Mouse (Mus musculus) heart, embryonic 12.5 days (tissue): ENCODE results near the gene Scrg1. TPM values are rescaled to one million over a fixed set of nuclear protein-coding genes. Genes with fewer than 3 reads are reported as not detected.

ENCODE experiments used
- ATAC-seq: fragments of 200-750 bp; cut with Nextera tagmentation; 2 replicates; pipeline ENCODE4 v1.8.0; 2017; ENCODE audit warnings: moderate TSS enrichment, moderate library complexity; ENCODE audit not compliant: insufficient number of reproducible peaks, low FRiP score
- H3K27ac ChIP-seq: fragments of 300-500 bp; sonication (generic); 2 replicates; pipeline ENCODE4 v1.5.1; 2016; ENCODE audit warnings: mild to moderate bottlenecking, moderate library complexity; ENCODE audit not compliant: poor library complexity, severe bottlenecking
- H3K27me3 ChIP-seq: fragments of 300-500 bp; sonication (generic); replicated peaks from 2 replicates; pipeline ENCODE4 v1.6.1; 2016; ENCODE audit warnings: mild to moderate bottlenecking, moderate library complexity
- H3K36me3 ChIP-seq: fragments of 300-500 bp; sonication (generic); 2 replicates; pipeline ENCODE4 v1.6.1; 2016; ENCODE audit warnings: mild to moderate bottlenecking, moderate library complexity
- H3K4me1 ChIP-seq: fragments of 300-500 bp; sonication (generic); replicated peaks from 2 replicates; pipeline ENCODE4 v1.6.1; 2016; ENCODE audit warnings: mild to moderate bottlenecking
- H3K4me2 ChIP-seq: fragments of 300-500 bp; sonication (generic); 2 replicates; pipeline ENCODE4 v1.6.1; 2016; ENCODE audit warnings: mild to moderate bottlenecking, moderate library complexity
- H3K4me3 ChIP-seq: fragments of 300-500 bp; sonication (generic); 2 replicates; pipeline ENCODE4 v1.5.1; 2016; ENCODE audit warnings: mild to moderate bottlenecking
- H3K9ac ChIP-seq: fragments of 300-500 bp; sonication (generic); 2 replicates; pipeline ENCODE4 v1.6.1; 2016; ENCODE audit warnings: mild to moderate bottlenecking, moderate library complexity
- H3K9me3 ChIP-seq: fragments of 300-500 bp; sonication (generic); replicated peaks from 2 replicates; pipeline ENCODE4 v1.6.1; 2016; ENCODE audit warnings: mild to moderate bottlenecking, moderate library complexity
- WGBS: fragments of 180-500 bp; shearing (Covaris S2); methylation state at CpG from one replicate; pipeline ENCODE4 v1.1.7; 2016; 5-methylcytosine and 5-hydroxymethylcytosine counted together
- polyA plus RNA-seq: library from polyadenylated mRNA; unstranded; fragments of >200 nt; fragmentation: Nextera tagmentation; extraction: Ambion mirVana; gene quantifications from 2 replicates; pipeline ENCODE4 v1.2.1, GENCODE M21; 2016

The Scrg1 gene
- 0.58 and 1.6 TPM in 2 replicates for polyA plus RNA-seq

DNA sequence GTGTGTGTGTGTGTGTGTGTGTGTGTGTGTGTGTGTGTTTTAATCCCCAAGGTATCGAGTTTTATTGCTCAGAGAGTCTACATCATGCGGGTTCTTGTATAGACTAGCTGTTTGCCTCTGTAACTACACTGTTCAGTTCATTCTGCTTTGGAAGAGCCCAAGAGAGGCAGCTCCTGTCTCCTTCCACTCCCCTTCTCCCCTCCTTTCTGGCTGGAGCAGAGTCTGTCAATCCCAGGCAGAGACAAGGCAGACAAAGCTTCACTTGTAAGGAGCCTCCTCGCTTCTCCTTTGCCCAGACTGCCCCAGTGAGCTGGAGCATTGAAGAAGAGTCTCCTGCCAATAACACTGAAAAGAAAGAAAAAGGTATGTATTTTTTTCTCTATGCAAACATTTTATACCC, at the start of gene Scrg1:
Scrg1 (plus strand) TSS at position 159 of the 400 bp plus-strand sequence.
- 0 out of 2 replicates have a peak within 1 kb of the TSS, but pooled peaks have one; percentile 9 for H3K27ac ChIP-seq
- ATAC-seq, result no peak
- peak within 1 kb of the TSS; percentile 22; the same call in 1 of the 2 replicates for H3K4me2 ChIP-seq
- H3K36me3 ChIP-seq, result no peaks in the 10 kb centered on the region
- H3K4me3 ChIP-seq, result no peak within 1 kb of the TSS
- no peaks in the 10 kb centered on the region for H3K9me3 ChIP-seq
- H3K4me1 ChIP-seq, result 0 out of 2 replicates have a peak, but pooled peaks cover 3% of the 10 kb centered on the region
- H3K27me3 ChIP-seq, result no peaks in the 10 kb centered on the region
- 83% methylated on average over 3 of the region's 3 CpGs for WGBS
- no peak within 1 kb of the TSS for H3K9ac ChIP-seq

DNA sequence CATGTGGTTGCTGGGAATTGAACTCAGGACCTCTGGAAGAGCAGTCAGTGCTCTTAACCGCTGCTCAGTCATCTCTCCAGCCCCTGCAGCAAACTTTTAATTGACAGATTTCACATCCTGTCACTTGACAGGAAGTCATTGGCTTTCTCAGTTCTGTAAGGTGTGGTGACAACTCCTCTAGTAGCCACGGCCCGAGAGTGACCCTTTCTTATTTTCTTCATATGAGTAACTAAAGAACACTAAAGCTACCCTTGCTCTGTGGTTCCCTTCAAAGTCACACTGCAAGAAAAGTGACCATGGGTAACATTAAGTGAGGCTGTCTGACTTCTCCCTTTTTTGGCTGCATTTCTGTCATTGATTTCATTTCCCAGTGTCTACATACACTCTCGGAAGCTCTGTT, 49.4 kb upstream of the Scrg1 start:
- ATAC-seq, result no peak
- no peak overlapping the region for H3K4me2 ChIP-seq
- peaks cover 25% of the 10 kb centered on the region for H3K4me1 ChIP-seq
- H3K27ac ChIP-seq, result no peak overlapping the region
- H3K4me3 ChIP-seq, result no peak overlapping the region
- WGBS, result 76% methylated on average over 4 of the region's 4 CpGs
- peaks cover 7% of the 10 kb centered on the region; the same call in 1 of the 2 replicates for H3K27me3 ChIP-seq
- no peaks in the 10 kb centered on the region for H3K36me3 ChIP-seq
- no peak overlapping the region for H3K9ac ChIP-seq
- no peaks in the 10 kb centered on the region for H3K9me3 ChIP-seq

DNA sequence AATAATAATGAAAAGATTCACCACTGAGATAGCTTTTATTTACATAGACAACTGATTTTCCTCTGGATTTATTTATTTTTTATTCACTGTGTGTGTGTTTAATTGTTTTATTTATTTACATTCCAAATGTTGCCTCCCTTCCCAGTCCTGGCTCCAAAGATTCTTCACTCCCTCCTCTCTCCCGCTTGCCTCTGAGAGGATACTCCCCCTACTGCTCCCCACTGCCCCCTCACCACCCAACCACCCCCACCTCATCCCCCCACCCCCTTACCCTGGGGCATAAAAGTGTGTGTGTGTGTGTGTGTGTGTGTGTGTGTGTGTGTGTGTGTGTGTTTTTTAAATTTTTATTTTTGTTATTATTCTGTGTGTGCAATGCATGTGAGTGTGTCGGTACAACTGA, 46.4 kb upstream of the Scrg1 start:
- H3K27me3 ChIP-seq, result peaks cover 7% of the 10 kb centered on the region; the same call in 1 of the 2 replicates
- H3K4me1 ChIP-seq, result peaks cover 8% of the 10 kb centered on the region
- ATAC-seq, result no peak
- H3K9ac ChIP-seq, result no peak overlapping the region
- no peak overlapping the region for H3K4me2 ChIP-seq
- no peak overlapping the region for H3K4me3 ChIP-seq
- no peaks in the 10 kb centered on the region for H3K9me3 ChIP-seq
- no peak overlapping the region for H3K27ac ChIP-seq
- no peaks in the 10 kb centered on the region for H3K36me3 ChIP-seq
- WGBS, result 67% methylated on average over 2 of the region's 2 CpGs

DNA sequence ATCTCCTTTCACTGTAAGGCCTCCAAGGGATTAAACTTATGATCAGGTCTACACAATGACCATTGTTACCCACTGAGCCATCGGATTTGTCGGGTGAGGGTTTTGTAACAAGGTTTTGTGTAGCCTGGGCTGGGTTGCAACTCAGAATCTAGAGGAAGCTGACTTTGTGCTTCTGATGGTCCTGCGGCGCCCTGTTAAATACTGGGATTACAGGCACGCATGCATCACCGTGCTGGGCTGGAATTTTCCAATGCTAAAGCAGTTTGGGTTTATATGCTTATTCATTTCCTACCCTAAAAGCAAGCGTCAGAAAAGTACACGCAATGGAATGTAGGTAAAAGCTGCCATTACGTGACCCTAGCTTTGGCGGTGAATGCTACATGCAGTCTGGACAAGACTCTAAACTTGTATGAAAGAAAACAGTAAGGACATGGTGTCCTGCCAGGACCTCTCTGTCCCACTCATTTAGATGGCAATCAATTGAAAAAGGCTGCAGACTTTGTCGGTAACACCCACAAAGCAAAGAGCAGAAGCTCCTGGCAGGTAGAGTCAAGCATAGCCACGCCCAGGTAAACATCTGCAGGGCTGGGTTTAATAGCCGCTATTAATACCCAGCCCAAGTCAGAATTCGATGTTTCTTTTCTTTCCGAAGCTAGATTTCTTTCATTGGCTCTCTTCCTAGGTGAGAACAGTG, 45.8 kb upstream of the Scrg1 start:
- WGBS, result 42% methylated on average over 15 of the region's 15 CpGs
- Histone ChIP-seq H3K4me1 (peaks cover 8% of the 10 kb centered on the region), H3K4me2 (peak overlapping the region; percentile 59), H3K4me3 (peak overlapping the region; percentile 17), H3K9me3 (no peaks in the 10 kb centered on the region), H3K27me3 (peaks cover 7% of the 10 kb centered on the region; the same call in 1 of the 2 replicates), H3K9ac (0 out of 2 replicates have a peak overlapping the region, but pooled peaks have one; percentile 6), H3K36me3 (no peaks in the 10 kb centered on the region), H3K27ac (no peak overlapping the region)
- no peak for ATAC-seq

DNA sequence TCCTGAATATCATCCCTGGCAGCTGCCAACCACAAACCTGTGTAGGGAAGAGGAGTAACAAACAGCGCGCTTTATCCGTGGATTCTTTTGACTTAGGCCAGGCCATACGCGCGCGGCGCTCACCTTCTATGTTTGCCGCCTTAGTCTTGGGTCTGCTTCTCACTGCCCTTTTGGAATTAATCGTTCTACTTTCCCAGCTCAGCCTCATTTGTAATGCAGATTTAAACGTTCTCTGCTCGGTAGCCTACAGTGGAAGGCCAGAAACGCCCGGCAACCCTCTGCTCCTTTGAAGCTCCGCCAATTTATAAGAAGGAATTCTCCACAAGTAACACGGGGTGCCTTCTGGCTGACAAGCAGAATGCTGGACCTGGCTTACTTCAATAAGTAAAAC, 45.3 kb upstream of the Scrg1 start:
- no peaks in the 10 kb centered on the region for H3K36me3 ChIP-seq
- no peak overlapping the region for H3K27ac ChIP-seq
- peaks cover 7% of the 10 kb centered on the region; the same call in 1 of the 2 replicates for H3K27me3 ChIP-seq
- 16% methylated on average over 16 of the region's 16 CpGs for WGBS
- peaks cover 8% of the 10 kb centered on the region for H3K4me1 ChIP-seq
- 0 out of 2 replicates have a peak overlapping the region, but pooled peaks have one; percentile 6 for H3K9ac ChIP-seq
- no peaks in the 10 kb centered on the region for H3K9me3 ChIP-seq
- H3K4me2 ChIP-seq, result peak overlapping the region; percentile 59
- ATAC-seq, result no peak
- peak overlapping the region; percentile 17 for H3K4me3 ChIP-seq

DNA sequence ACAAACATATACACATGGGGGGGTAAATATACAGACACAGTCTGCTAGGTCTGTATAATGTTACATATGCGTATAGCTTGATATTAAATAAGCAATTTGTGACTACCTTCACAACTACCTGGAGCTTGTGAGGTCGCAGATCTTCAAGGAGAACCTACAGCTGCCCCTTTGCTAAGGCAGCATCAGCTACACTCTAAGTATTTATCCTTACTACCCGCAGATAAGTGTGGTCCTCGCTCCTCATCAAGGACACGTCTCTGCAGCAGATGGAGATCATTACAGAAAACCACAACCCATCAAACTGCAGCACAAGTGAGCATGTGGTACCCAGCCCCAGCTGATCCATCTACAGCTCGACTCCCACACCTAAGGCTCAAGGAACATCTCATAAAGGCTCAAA, 44.4 kb upstream of the Scrg1 start:
- peaks cover 8% of the 10 kb centered on the region for H3K4me1 ChIP-seq
- no peaks in the 10 kb centered on the region for H3K9me3 ChIP-seq
- no peak overlapping the region for H3K4me2 ChIP-seq
- no peak overlapping the region for H3K9ac ChIP-seq
- H3K27me3 ChIP-seq, result peaks cover 7% of the 10 kb centered on the region; the same call in 1 of the 2 replicates
- no peak overlapping the region for H3K4me3 ChIP-seq
- 76% methylated on average over 6 of the region's 6 CpGs for WGBS
- H3K36me3 ChIP-seq, result no peaks in the 10 kb centered on the region
- ATAC-seq, result no peak
- no peak overlapping the region for H3K27ac ChIP-seq

DNA sequence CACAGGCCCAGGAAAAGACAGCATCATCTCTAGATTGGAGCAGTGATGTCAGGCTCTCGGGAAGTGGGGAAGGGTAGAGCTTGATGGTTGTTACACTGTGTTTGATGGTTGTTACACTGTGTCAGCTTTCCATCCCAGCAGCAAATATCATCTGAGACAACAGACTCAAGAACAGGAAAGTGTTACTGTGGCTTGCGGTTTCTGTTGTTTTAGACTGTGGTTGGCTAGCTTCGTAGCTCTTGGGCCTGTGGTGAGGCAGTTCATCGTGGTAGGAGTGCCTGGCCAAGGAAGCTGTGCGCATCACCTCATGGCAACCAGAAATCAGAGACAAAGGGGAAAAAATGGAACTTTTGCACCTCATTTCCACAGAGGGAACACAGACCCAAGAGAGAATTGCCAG, 38.9 kb upstream of the Scrg1 start:
- Histone ChIP-seq H3K9ac (no peak overlapping the region), H3K4me2 (no peak overlapping the region), H3K9me3 (peaks cover 4% of the 10 kb centered on the region; the same call in 1 of the 2 replicates), H3K4me1 (peaks cover 11% of the 10 kb centered on the region; the same call in 1 of the 2 replicates), H3K4me3 (no peak overlapping the region), H3K27me3 (no peaks in the 10 kb centered on the region), H3K36me3 (no peaks in the 10 kb centered on the region), H3K27ac (no peak overlapping the region)
- WGBS, result 88% methylated on average over 5 of the region's 5 CpGs
- no peak for ATAC-seq

DNA sequence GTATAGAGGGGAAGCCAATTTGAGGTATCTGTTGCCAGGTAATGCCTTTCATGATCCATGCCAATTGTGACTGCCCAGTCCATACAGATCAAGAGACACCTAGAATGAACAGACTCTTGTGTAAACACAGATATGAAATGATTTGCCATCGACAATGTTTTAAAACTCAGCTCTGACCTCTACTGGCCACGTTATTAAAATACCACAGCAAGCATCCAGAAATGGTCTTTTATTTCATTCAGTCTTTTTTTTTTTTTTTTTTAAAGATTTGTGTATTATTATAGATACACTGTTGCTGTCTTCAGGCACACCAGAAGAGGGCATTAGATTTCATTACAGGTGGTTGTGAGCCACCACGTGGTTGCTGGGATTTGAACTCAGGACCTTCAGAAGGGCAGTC, 29.6 kb upstream of the Scrg1 start:
- Histone ChIP-seq H3K27me3 (no peaks in the 10 kb centered on the region), H3K4me1 (peaks cover 1% of the 10 kb centered on the region; the same call in 1 of the 2 replicates), H3K9me3 (no peaks in the 10 kb centered on the region), H3K4me2 (no peak overlapping the region), H3K9ac (no peak overlapping the region), H3K36me3 (no peaks in the 10 kb centered on the region), H3K4me3 (no peak overlapping the region), H3K27ac (no peak overlapping the region)
- no peak for ATAC-seq
- WGBS, result 12% methylated on average over 3 of the region's 3 CpGs

DNA sequence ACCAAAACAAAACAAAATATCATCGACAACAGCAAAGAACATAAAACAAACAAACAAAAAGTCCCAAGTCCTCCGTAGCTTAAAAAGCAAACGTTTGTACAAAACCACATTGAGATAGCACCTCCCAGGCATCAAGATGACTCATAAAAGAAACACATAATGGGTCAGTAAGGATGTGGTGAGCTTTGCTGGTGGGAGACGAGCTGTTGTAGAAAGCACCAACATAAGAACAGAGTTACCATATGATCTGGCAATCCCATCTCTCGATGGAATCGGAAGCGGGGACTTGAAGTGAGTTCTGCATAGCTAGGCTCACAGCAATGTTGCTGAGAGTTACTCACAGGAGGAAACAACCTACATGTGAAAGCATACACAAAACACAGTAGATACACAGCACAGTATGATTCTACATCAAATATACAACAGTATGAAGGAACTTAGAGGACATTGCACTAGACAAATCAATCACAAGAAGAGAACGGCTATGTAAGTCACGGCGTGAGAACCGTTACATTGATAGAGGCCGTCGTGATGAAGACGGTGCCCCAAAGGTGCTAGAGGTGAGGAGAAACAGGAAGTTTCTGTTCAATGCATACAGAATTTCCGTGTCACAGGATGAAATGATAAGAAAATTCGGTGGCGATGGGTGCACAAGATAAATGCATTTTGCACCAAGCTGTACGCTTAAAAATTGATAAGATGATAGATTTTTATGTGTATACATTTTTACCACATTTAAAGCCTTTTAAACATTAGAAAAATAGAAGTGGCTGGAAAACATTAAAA, 27.9 kb upstream of the Scrg1 start:
- Histone ChIP-seq H3K4me1 (no peaks in the 10 kb centered on the region), H3K4me2 (no peak overlapping the region), H3K9ac (no peak overlapping the region), H3K27ac (no peak overlapping the region), H3K4me3 (no peak overlapping the region), H3K27me3 (no peaks in the 10 kb centered on the region), H3K9me3 (no peaks in the 10 kb centered on the region), H3K36me3 (no peaks in the 10 kb centered on the region)
- ATAC-seq, result no peak
- 61% methylated on average over 18 of the region's 18 CpGs for WGBS

DNA sequence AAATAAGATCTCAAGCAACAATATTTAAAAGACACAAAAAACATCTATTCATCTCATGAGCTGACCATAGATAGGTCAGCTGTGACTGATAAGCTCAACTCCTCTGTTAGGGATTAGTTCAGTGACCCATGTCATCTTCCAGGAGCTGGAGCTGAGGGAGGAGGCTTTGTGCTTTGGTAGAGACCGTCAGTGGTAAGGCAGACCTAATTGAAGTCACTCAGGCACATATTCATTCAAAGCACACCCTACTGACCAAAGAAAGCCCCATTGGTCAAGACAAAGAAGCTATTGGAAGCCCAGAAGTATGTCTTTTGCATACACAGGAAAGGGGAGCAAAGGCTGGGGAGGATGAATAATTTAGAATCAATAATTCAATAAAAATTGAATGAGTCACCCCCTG, 27.2 kb upstream of the Scrg1 start:
- Histone ChIP-seq H3K27ac (no peak overlapping the region), H3K36me3 (no peaks in the 10 kb centered on the region), H3K4me3 (no peak overlapping the region), H3K27me3 (no peaks in the 10 kb centered on the region), H3K9me3 (no peaks in the 10 kb centered on the region), H3K4me2 (no peak overlapping the region), H3K4me1 (no peaks in the 10 kb centered on the region), H3K9ac (no peak overlapping the region)
- no peak for ATAC-seq
- 24% methylated on average over 1 of the region's 1 CpGs for WGBS

DNA sequence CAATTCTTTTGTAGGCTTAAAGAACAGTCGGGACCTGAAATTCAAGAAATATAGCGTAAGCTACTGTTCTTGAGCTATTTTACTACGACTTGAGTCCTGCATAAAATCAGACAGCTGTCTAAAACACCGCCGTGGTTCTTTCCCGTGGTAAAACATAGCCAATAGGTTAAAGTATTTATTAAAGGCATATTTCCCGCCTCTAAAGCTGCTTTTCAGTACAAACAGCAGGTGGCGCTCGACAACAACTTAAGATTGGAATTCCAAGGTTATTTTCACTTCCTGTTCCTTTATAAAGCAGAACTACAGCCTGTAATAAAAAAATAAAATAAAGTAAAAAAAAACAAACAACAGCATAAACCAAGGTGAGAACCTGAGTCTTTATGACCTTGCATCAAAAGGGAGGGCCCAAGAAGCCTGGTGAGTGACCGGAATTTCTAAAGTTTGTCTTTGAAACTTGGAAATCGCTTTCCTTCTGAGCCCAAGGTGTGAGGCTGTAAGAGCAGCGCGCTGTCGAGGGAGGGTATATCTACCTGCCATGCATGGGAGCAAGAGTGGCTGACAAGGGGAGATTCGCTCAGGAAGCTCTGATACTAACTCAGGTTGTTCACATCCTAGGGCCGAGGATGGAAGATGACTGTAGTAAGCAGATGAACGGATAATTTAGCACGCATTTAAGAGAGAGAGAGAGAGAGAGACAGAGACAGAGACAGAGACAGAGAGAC, 26.4 kb upstream of the Scrg1 start:
- no peak overlapping the region for H3K4me3 ChIP-seq
- no peak overlapping the region for H3K27ac ChIP-seq
- H3K9ac ChIP-seq, result no peak overlapping the region
- no peaks in the 10 kb centered on the region for H3K4me1 ChIP-seq
- H3K27me3 ChIP-seq, result no peaks in the 10 kb centered on the region
- H3K36me3 ChIP-seq, result no peaks in the 10 kb centered on the region
- no peak for ATAC-seq
- 34% methylated on average over 18 of the region's 18 CpGs for WGBS
- peak overlapping the region; percentile 6; the same call in 1 of the 2 replicates for H3K4me2 ChIP-seq
- no peaks in the 10 kb centered on the region for H3K9me3 ChIP-seq
